Mouse (Mus musculus) skeletal muscle tissue, adult 2 months (tissue): Measurements from ENCODE around the gene Smg6.

ENCODE experiments used
- DNase-seq: peaks from one replicate; pipeline ENCODE4 v3.0.0-alpha.2; 2012; ENCODE audit warnings: low read depth, low spot score

Gene Smg6

DNA sequence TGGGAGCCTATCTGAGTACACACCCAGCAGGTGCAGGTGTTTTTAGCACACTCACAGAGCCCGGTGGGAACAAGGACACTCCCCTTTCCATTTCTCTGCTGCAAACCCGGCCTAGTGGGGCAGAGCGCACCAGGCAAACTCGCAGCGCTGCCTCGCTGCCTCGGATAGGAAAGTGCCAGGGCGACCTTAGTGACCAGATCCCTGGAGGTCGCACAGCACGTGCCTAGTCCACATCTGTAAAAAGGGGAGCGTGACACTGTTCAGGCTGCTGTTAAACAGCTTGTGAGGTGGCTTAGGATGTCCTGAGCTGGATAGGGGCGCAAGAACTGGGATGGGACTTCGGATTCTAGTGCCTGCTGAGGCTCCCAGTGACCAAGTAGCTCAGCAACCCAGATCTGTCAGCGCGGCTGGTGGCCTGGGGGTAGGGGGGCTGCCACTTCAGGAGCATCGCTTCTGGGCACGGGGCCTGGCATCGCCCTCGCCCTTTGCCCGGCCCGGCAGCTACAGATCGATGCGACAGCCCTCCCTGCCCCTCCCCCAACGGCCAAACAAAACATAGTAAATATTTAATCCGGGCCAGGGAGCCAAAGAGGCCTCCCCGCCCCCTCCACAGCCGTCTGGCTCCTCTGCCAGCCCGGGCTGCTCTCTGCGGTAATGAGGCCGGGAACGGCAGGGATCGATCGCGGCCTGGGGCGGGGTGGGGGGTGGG is 287.9 kb downstream of the Smg6 start:
- no peak for DNase-seq
